Mouse (Mus musculus) liver, embryonic 16.5 days (tissue): ENCODE data around the gene Sdhb. TPM values are rescaled to one million over a fixed set of nuclear protein-coding genes. Genes with fewer than 3 reads are reported as not detected.

ENCODE experiments used
- ATAC-seq: fragments of 200-750 bp; cut with Nextera tagmentation; 2 replicates; pipeline ENCODE4 v1.8.0; 2017; ENCODE audit warnings: low read depth, mild to moderate bottlenecking, moderate number of reproducible peaks, moderate library complexity
- H3K27ac ChIP-seq: fragments of 300-500 bp; sonication (generic); 2 replicates; pipeline ENCODE4 v1.5.1; 2014; ENCODE audit warnings: mild to moderate bottlenecking, low read length
- H3K27me3 ChIP-seq: fragments of 300-500 bp; sonication (generic); 2 replicates; pipeline ENCODE4 v1.6.1; 2014; ENCODE audit warnings: low read depth, low read length, mixed read lengths; ENCODE audit not compliant: control insufficient read depth, insufficient read depth
- H3K36me3 ChIP-seq: fragments of 300-500 bp; sonication (generic); 2 replicates; pipeline ENCODE4 v1.6.1; 2014; ENCODE audit warnings: mild to moderate bottlenecking; ENCODE audit not compliant: control insufficient read depth, insufficient read depth
- H3K4me1 ChIP-seq: fragments of 300-500 bp; sonication (generic); 2 replicates; pipeline ENCODE4 v1.6.1; 2014; ENCODE audit warnings: low read depth, low read length, mixed read lengths; ENCODE audit not compliant: control insufficient read depth
- H3K4me2 ChIP-seq: fragments of 300-500 bp; sonication (generic); 2 replicates; pipeline ENCODE4 v1.6.1; 2014; ENCODE audit warnings: low read depth, low read length, mixed read lengths
- H3K4me3 ChIP-seq: fragments of 300-500 bp; sonication (generic); 2 replicates; pipeline ENCODE4 v1.5.1; 2014; ENCODE audit warnings: low read depth, mild to moderate bottlenecking, low read length
- H3K9ac ChIP-seq: fragments of 300-500 bp; sonication (generic); 2 replicates; pipeline ENCODE4 v1.6.1; 2014; ENCODE audit warnings: low read depth, low read length
- H3K9me3 ChIP-seq: fragments of 300-500 bp; sonication (generic); replicated peaks from 2 replicates; pipeline ENCODE4 v1.6.1; 2016; ENCODE audit warnings: low read length; ENCODE audit not compliant: control insufficient read depth
- WGBS: fragments of 180-500 bp; shearing (Covaris S2); extraction: QIAGEN DNeasy Blood & Tissue Kit; methylation state at CpG from one replicate; pipeline ENCODE4 v1.1.7; 2014; ENCODE audit not compliant: insufficient replicate concordance; 5-methylcytosine and 5-hydroxymethylcytosine counted together
- polyA plus RNA-seq: library from polyadenylated mRNA; unstranded; fragments of >200 nt; fragmentation: Nextera tagmentation; extraction: Ambion mirVana; gene quantifications from 2 replicates; pipeline ENCODE4 v1.2.1, GENCODE M21; 2015

Sdhb gene
- polyA plus RNA-seq, 1 experiment from 2014 or later: 190 TPM

DNA sequence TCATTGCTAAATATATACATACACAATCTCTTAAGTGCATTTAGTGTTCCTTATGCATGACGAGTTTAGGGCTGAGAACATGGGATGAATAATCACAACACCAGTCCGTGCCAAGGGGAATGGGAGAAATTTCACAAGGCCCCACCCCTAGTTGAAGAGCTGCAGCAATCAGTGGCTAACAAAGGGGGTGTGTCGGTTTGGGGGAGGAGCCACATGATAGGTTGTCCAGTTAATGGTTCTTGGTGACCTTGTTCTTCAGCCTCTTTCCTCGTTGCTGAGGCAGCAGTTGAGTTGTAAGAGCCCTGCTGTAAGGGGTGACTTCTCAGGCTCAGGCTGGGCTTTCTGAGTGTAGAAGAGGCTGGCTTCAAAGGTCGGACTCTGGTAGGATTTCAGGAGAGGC is 1.9 kb downstream of the Sdhb start:
- H3K4me1 ChIP-seq: peaks cover 29% of the 10 kb centered on the region
- H3K9ac ChIP-seq: no peak overlapping the region
- no peak overlapping the region for H3K4me3 ChIP-seq
- peak overlapping the region; percentile 62 for H3K27ac ChIP-seq
- WGBS: 28% methylated on average over 5 of the region's 5 CpGs
- H3K9me3 ChIP-seq: no peaks in the 10 kb centered on the region
- peak overlapping the region; percentile 89 for H3K4me2 ChIP-seq
- H3K27me3 ChIP-seq: no peaks in the 10 kb centered on the region
- H3K36me3 ChIP-seq: peaks cover 3% of the 10 kb centered on the region; the same call in 1 of the 2 replicates
- ATAC-seq: no peak

GRCm38 (mm10) chr4:140963941-140964597 is 3.1 kb downstream of the Sdhb start:
- Histone ChIP-seq H3K27me3 (no peaks in the 10 kb centered on the region), H3K4me2 (no peak overlapping the region), H3K36me3 (peaks cover 3% of the 10 kb centered on the region; the same call in 1 of the 2 replicates), H3K27ac (no peak overlapping the region), H3K9me3 (no peaks in the 10 kb centered on the region), H3K4me1 (peaks cover 29% of the 10 kb centered on the region), H3K4me3 (no peak overlapping the region), H3K9ac (no peak overlapping the region)
- ATAC-seq: no peak
- WGBS: 65% methylated on average over 9 of the region's 9 CpGs

DNA sequence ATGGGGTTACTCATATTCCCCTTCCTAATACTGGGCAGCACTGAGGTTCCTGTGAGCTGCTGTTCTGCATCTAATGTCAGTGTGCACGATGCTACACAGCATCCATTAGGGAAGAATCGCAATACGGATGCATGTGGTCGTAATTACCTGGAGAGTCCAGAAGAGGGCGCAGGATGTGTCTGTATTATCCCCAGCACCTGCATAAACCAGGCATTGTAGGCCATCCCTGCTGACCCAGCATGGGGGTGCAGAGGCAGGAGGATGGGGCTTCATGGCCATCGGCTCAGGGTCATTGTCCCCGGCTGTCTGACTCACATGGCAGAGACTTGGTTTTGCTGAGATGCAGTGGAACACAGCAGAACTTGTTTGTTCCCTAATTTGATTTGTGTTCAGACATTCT is 3.6 kb downstream of the Sdhb start:
- no peak for ATAC-seq
- Histone ChIP-seq H3K4me3 (no peak overlapping the region), H3K9ac (no peak overlapping the region), H3K9me3 (no peaks in the 10 kb centered on the region), H3K36me3 (peaks cover 3% of the 10 kb centered on the region; the same call in 1 of the 2 replicates), H3K27me3 (no peaks in the 10 kb centered on the region), H3K4me2 (no peak overlapping the region), H3K27ac (no peak overlapping the region), H3K4me1 (peaks cover 29% of the 10 kb centered on the region)
- WGBS: 18% methylated on average over 7 of the region's 7 CpGs

DNA sequence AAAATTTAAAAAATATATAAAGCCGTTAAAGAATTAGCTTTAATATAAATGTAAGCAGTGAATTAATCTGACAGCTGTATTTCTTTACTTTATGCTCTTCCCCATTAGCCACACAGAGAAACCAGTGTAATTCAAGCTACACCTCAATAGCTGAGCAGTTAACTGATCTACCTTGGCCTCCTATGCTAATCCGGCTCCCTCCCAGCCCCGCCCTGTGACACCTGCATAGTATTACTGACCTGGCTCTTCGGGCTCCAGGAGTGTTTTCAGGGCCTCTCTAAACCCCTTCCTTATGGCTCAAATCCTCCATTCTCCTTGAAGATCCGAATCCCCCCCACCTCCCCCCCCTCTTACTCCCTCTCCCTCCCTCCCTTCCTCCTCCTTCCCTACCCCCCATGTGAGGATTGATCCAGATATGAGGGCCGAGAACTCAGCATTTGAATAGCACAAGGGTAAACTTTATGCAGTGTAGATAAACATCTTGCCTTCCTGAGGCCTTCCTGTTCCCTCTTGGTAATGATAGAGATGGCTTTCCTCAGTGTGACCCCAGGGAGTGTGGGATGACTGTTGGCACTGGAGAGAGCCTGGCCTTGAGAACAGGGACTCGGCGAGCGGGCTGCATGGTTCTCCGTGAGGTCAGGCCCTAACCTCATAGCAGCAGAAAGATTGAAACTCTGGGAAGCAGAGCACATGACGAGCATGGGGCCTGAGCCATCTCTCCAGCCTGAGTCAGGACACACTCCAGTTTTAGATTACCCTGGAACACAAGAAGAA is 6.6 kb downstream of the Sdhb start:
- Histone ChIP-seq H3K4me2 (no peak overlapping the region), H3K9ac (no peak overlapping the region), H3K4me1 (peaks cover 13% of the 10 kb centered on the region), H3K27me3 (no peaks in the 10 kb centered on the region), H3K9me3 (no peaks in the 10 kb centered on the region), H3K27ac (no peak overlapping the region), H3K36me3 (peaks cover 14% of the 10 kb centered on the region), H3K4me3 (no peak overlapping the region)
- no peak for ATAC-seq
- WGBS: 79% methylated on average over 11 of the region's 11 CpGs

- WGBS: 64% methylated on average over 13 of the region's 13 CpGs
- H3K27me3 ChIP-seq: no peaks in the 10 kb centered on the region
- peaks cover 2% of the 10 kb centered on the region; the same call in 1 of the 2 replicates for H3K4me1 ChIP-seq
- H3K4me2 ChIP-seq: no peak overlapping the region
- no peak overlapping the region for H3K9ac ChIP-seq
- H3K27ac ChIP-seq: no peak overlapping the region
- H3K4me3 ChIP-seq: no peak overlapping the region
- H3K9me3 ChIP-seq: no peaks in the 10 kb centered on the region
- H3K36me3 ChIP-seq: peaks cover 29% of the 10 kb centered on the region
- no peak for ATAC-seq
These were observed 10.7 kb downstream of the Sdhb start for GRCm38 (mm10) chr4:140971691-140972090.

DNA sequence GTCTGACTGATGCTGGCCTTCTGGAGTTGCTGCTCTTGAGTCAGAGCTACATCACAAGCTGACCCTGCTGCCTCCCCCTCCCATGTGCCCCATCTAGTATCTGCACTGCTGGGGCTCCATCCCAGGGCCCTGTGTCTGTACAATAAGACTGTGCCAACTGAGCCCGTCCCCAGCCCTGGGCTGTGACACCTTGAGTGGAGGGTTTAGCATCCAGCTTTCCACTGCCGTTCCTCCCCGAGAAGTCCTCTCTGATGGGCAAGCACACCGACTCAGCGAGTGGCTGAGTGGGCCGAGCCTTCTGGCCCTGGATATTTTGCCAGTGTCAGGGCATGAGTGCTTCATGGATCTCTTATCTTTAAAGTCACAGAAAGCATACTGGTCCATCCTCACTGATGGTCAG is 13.4 kb downstream of the Sdhb start:
- H3K36me3 ChIP-seq: peaks cover 26% of the 10 kb centered on the region

DNA sequence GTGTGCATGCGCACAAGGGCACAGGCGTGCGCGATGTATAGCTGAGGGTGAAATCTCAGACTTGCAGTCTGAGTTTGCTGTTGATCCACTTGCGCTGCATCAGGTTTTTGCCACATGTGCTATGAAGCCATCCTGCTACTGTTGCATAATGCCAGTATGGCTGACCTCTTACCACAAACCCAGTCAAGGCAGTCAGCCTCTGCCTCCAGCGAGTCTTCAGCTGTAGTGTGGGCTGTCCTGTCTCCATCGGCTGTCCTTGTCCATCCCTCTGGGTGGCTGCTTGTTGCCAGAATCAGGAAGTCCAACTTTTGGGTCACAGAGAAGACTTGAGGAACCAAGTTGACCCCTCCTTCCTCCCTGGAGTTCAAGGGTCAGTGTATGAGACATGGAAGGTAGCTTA is 14.4 kb downstream of the Sdhb start:
- H3K27ac ChIP-seq: no peak overlapping the region
- no peak overlapping the region for H3K4me3 ChIP-seq
- 76% methylated on average over 7 of the region's 7 CpGs for WGBS
- no peak overlapping the region for H3K4me2 ChIP-seq
- H3K36me3 ChIP-seq: peaks cover 24% of the 10 kb centered on the region
- ATAC-seq: 0 out of 2 replicates have a peak, but pooled peaks have one; percentile 15
- no peaks in the 10 kb centered on the region for H3K9me3 ChIP-seq
- H3K4me1 ChIP-seq: peaks cover 10% of the 10 kb centered on the region
- no peaks in the 10 kb centered on the region for H3K27me3 ChIP-seq
- H3K9ac ChIP-seq: no peak overlapping the region

More for the DNA sequence above, 13.4 kb downstream of the Sdhb start:
- no peak overlapping the region for H3K9ac ChIP-seq
- no peaks in the 10 kb centered on the region for H3K27me3 ChIP-seq
- H3K4me1 ChIP-seq: peaks cover 10% of the 10 kb centered on the region
- H3K9me3 ChIP-seq: no peaks in the 10 kb centered on the region
- H3K27ac ChIP-seq: no peak overlapping the region
- no peak for ATAC-seq
- no peak overlapping the region for H3K4me2 ChIP-seq
- no peak overlapping the region for H3K4me3 ChIP-seq
- 79% methylated on average over 6 of the region's 6 CpGs for WGBS

- no peak overlapping the region for H3K27ac ChIP-seq
- H3K4me2 ChIP-seq: no peak overlapping the region
- no peak for ATAC-seq
These were observed 16.3 kb downstream of the Sdhb start for GRCm38 (mm10) chr4:140977278-140977677.

More at GRCm38 (mm10) chr4:140977278-140977677, 16.3 kb downstream of the Sdhb start:
- no peak overlapping the region for H3K9ac ChIP-seq
- H3K4me3 ChIP-seq: no peak overlapping the region
- peaks cover 10% of the 10 kb centered on the region for H3K4me1 ChIP-seq
- H3K9me3 ChIP-seq: no peaks in the 10 kb centered on the region
- H3K36me3 ChIP-seq: peaks cover 15% of the 10 kb centered on the region
- no peaks in the 10 kb centered on the region for H3K27me3 ChIP-seq
- 51% methylated on average over 10 of the region's 10 CpGs for WGBS
